Mouse (Mus musculus) embryonic facial prominence, embryonic 14.5 days (tissue): ENCODE data around the gene Selenon. TPM values are rescaled to one million over a fixed set of nuclear protein-coding genes. Genes with fewer than 3 reads are reported as not detected.

ENCODE experiments used
- ATAC-seq: fragments of 200-750 bp; cut with Nextera tagmentation; 2 replicates; pipeline ENCODE4 v1.8.0; 2017; ENCODE audit warnings: low read depth, moderate number of reproducible peaks, moderate TSS enrichment
- DNase-seq: peaks from one replicate; pipeline ENCODE4 v3.0.0-alpha.2; 2015; ENCODE audit warnings: low spot score
- H3K27ac ChIP-seq: fragments of 300-500 bp; sonication (generic); replicated peaks from 2 replicates; pipeline ENCODE4 v1.5.1; 2014; ENCODE audit warnings: low read depth, mild to moderate bottlenecking, low read length, moderate library complexity
- H3K27me3 ChIP-seq: fragments of 300-500 bp; sonication (generic); replicated peaks from 2 replicates; pipeline ENCODE4 v1.6.1; 2014; ENCODE audit warnings: low read length; ENCODE audit not compliant: control insufficient read depth, insufficient read depth
- H3K36me3 ChIP-seq: fragments of 300-500 bp; sonication (generic); 2 replicates; pipeline ENCODE4 v1.6.1; 2014; ENCODE audit warnings: low read length, mixed read lengths; ENCODE audit not compliant: control insufficient read depth, insufficient read depth
- H3K4me1 ChIP-seq: fragments of 300-500 bp; sonication (generic); 2 replicates; pipeline ENCODE4 v1.6.1; 2014; ENCODE audit warnings: antibody characterized with exemption, low read length; ENCODE audit not compliant: control insufficient read depth, insufficient read depth
- H3K4me2 ChIP-seq: fragments of 300-500 bp; sonication (generic); 2 replicates; pipeline ENCODE4 v1.6.1; 2014; ENCODE audit warnings: low read depth, mild to moderate bottlenecking, low read length, moderate library complexity, mixed read lengths
- H3K4me3 ChIP-seq: fragments of 300-500 bp; sonication (generic); 2 replicates; pipeline ENCODE4 v1.5.1; 2014; ENCODE audit warnings: low read depth, mild to moderate bottlenecking, low read length
- H3K9ac ChIP-seq: fragments of 300-500 bp; sonication (generic); 2 replicates; pipeline ENCODE4 v1.6.1; 2014; ENCODE audit warnings: low read depth, mild to moderate bottlenecking, low read length, moderate library complexity, mixed read lengths
- H3K9me3 ChIP-seq: fragments of 300-500 bp; sonication (generic); 2 replicates; pipeline ENCODE4 v1.6.1; 2016; ENCODE audit warnings: low read length; ENCODE audit not compliant: control insufficient read depth
- WGBS: fragments of 180-500 bp; shearing (Covaris S2); extraction: QIAGEN DNeasy Blood & Tissue Kit; methylation state at CpG from one replicate; pipeline ENCODE4 v1.1.7; 2014; 5-methylcytosine and 5-hydroxymethylcytosine counted together
- polyA plus RNA-seq: library from polyadenylated mRNA; unstranded; fragments of >200 nt; fragmentation: Nextera tagmentation; extraction: Ambion mirVana; gene quantifications from 2 replicates; pipeline ENCODE4 v1.2.1, GENCODE M21; 2014

The Selenon gene
- polyA plus RNA-seq, 1 experiment from 2014 or later, result 24.7 TPM

DNA sequence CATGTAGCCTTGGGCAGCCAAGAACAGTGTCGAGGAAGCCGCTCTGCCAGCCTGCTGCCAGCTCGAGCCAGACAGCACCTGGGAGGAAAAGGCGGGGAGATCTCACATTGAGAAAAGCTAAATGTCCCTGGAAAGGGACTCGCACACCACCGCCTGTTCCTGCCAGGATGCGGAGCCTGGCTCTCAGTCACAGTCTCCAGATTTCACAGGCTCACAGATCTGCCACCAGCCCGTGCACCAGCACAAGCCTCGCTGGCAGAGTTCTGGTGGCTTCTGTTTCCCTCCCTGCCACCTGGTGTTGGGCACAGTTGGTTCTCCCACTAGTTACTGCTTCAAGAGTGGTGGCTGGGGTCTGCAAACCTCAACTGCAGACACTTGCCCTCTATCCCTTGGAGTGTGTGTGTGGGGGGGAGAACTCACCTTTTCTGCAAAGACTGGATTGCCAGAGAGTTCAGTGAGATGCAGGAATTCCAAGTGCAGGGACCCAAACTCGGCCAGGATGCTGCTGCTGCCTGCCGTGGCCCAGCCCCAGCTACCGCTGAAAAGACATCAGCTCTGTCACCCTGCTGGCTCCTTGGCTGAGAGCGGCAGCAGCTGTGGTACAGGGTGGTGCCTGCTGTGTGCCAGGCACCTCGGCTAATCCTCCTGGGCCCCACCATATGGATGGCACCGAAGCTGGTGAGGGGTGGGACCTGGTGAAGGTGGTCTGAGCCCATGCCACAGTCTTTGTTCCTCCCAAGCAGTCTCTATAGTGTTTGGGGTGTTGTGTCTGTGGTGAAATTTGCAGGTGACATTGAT is 28.6 kb upstream of the Selenon start:
- Histone ChIP-seq H3K4me1 (peaks cover 20% of the 10 kb centered on the region), H3K4me2 (no peak overlapping the region), H3K27me3 (no peaks in the 10 kb centered on the region), H3K9me3 (no peaks in the 10 kb centered on the region), H3K4me3 (no peak overlapping the region), H3K27ac (no peak overlapping the region), H3K36me3 (no peaks in the 10 kb centered on the region), H3K9ac (no peak overlapping the region)
- ATAC-seq (no peak), DNase-seq (no peak)
- WGBS, result 69% methylated on average over 15 of the region's 15 CpGs

DNA sequence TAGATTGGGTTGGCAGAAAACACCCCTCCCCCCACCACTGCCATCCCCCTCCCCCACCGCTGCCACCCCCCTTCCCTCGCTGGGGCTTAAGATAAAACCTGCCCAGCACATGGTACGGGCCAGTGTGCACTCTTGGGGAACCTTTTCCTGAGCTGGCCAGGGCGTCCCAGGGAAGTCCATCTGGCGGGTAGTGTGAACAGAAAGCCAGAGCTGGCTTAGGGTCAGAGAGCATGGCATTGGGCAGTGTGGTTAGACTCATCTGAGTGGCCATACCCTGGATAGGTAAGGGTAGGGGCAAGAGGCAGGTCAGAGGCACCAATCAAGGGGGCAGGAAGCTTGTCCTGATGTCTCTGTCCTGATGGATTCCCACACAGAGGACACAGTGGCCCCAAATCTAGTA is 27.7 kb upstream of the Selenon start:
- H3K27me3 ChIP-seq, result no peaks in the 10 kb centered on the region
- no peaks in the 10 kb centered on the region for H3K9me3 ChIP-seq
- no peaks in the 10 kb centered on the region for H3K36me3 ChIP-seq
- H3K27ac ChIP-seq, result no peak overlapping the region
- no peak for ATAC-seq
- H3K9ac ChIP-seq, result peak overlapping the region; percentile 43
- no peak for DNase-seq
- WGBS, result 21% methylated on average over 5 of the region's 5 CpGs
- peak overlapping the region; percentile 30; the same call in 1 of the 2 replicates for H3K4me2 ChIP-seq
- no peak overlapping the region for H3K4me3 ChIP-seq
- peaks cover 20% of the 10 kb centered on the region for H3K4me1 ChIP-seq

DNA sequence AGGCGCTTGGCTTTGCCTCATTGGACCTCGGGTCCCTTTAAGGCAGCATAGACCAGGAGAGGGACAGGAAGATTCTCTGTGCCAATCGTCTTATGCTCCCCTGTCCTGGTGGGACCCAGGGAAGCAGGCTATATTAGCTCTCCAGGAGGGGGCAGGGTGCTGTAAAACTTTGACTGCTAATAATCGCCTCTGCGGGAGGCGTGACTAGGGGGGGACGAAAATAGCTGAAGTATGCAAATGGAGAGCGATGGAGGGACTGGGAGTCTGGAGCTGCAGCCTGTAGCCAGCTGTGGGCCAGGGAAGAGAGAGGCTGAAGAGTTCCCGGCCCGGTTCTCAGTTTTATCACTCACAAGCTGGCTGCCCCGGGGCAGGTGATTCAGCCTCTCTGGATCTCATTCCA is 27.2 kb upstream of the Selenon start:
- Histone ChIP-seq H3K4me2 (peak overlapping the region; percentile 30; the same call in 1 of the 2 replicates), H3K27ac (no peak overlapping the region), H3K4me1 (peaks cover 20% of the 10 kb centered on the region), H3K27me3 (no peaks in the 10 kb centered on the region), H3K4me3 (no peak overlapping the region), H3K9me3 (no peaks in the 10 kb centered on the region), H3K36me3 (0 out of 2 replicates have a peak, but pooled peaks cover 4% of the 10 kb centered on the region), H3K9ac (peak overlapping the region; percentile 43)
- ATAC-seq (peak; percentile 54; the same call in 1 of the 2 replicates), DNase-seq (peak; percentile 67)
- WGBS, result 13% methylated on average over 11 of the region's 11 CpGs

DNA sequence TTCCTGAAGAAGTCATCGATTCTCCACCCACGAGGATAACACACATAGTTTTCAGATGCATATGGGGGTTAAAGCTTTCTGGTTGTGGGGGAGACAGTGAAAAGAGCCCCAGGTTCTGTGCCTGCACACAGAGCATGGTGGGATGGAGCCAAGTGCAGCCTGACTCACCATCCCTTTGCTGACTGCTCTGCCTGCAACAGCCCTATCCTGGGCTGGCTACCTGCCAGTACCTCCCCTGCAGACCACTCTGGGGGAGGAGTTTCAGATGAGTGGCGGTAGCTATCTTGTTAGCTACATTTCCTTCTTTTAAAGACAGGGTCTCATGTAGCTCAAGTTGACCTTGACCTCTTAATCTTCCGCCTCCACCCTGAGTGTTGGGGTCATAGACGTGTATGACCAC is 26.4 kb upstream of the Selenon start:
- H3K36me3 ChIP-seq, result 0 out of 2 replicates have a peak, but pooled peaks cover 5% of the 10 kb centered on the region
- WGBS, result 63% methylated on average over 5 of the region's 5 CpGs
- H3K4me2 ChIP-seq, result no peak overlapping the region
- no peak overlapping the region for H3K9ac ChIP-seq
- no peak for ATAC-seq
- no peaks in the 10 kb centered on the region for H3K27me3 ChIP-seq
- H3K4me3 ChIP-seq, result no peak overlapping the region
- peaks cover 20% of the 10 kb centered on the region for H3K4me1 ChIP-seq
- no peak overlapping the region for H3K27ac ChIP-seq
- no peaks in the 10 kb centered on the region for H3K9me3 ChIP-seq
- peak; percentile 53 for DNase-seq

DNA sequence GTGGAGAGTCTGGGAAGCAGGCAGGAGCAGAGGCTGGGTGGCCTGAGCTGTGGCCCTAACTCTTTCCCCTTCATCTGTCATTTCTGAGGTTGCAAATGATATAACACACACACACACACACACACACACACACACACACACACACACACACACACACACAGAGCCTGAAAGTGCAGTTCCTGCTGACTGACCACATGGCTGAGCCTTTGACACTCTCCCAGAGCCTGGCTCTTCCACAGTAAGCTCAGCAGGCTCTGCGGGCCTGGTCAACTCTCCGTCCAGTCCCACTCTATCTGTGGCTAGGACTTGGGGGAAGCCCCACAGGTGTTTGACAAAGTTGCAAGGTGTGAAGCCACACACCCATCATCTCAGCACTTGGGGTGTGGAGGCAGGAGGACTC is 25.3 kb upstream of the Selenon start:
- no peaks in the 10 kb centered on the region for H3K9me3 ChIP-seq
- no peak overlapping the region for H3K4me3 ChIP-seq
- 0 out of 2 replicates have a peak, but pooled peaks cover 5% of the 10 kb centered on the region for H3K36me3 ChIP-seq
- no peaks in the 10 kb centered on the region for H3K27me3 ChIP-seq
- H3K4me2 ChIP-seq, result no peak overlapping the region
- no peak overlapping the region for H3K27ac ChIP-seq
- WGBS, result 45% methylated on average over 2 of the region's 2 CpGs
- ATAC-seq (no peak), DNase-seq (no peak)
- peaks cover 20% of the 10 kb centered on the region for H3K4me1 ChIP-seq
- H3K9ac ChIP-seq, result no peak overlapping the region

DNA sequence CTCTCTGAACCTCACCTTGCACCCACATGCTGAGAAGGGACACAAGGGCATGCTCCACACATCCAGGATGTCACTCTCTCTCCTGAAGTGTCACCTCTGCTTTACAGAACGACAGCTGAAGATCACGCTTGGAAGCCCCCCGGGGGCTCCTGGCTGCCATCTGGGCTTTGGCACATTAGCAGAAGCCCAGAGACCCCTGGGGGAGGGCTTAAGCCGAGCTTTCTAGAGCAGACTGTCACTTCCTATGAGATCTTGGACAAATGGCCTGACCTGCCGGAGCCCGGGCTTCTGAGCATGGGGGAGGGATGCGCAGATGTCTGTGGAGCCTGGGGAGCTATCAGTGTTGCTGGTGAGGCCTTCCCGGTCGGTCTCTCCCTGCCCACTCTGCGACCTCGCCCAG is 23.5 kb upstream of the Selenon start:
- no peak overlapping the region for H3K9ac ChIP-seq
- H3K9me3 ChIP-seq, result no peaks in the 10 kb centered on the region
- H3K4me3 ChIP-seq, result no peak overlapping the region
- 0 out of 2 replicates have a peak, but pooled peaks cover 5% of the 10 kb centered on the region for H3K36me3 ChIP-seq
- peak; percentile 58 for DNase-seq
- no peak for ATAC-seq
- no peaks in the 10 kb centered on the region for H3K27me3 ChIP-seq
- WGBS, result 59% methylated on average over 11 of the region's 11 CpGs
- no peak overlapping the region for H3K4me2 ChIP-seq
- peaks cover 18% of the 10 kb centered on the region for H3K4me1 ChIP-seq
- H3K27ac ChIP-seq, result no peak overlapping the region

DNA sequence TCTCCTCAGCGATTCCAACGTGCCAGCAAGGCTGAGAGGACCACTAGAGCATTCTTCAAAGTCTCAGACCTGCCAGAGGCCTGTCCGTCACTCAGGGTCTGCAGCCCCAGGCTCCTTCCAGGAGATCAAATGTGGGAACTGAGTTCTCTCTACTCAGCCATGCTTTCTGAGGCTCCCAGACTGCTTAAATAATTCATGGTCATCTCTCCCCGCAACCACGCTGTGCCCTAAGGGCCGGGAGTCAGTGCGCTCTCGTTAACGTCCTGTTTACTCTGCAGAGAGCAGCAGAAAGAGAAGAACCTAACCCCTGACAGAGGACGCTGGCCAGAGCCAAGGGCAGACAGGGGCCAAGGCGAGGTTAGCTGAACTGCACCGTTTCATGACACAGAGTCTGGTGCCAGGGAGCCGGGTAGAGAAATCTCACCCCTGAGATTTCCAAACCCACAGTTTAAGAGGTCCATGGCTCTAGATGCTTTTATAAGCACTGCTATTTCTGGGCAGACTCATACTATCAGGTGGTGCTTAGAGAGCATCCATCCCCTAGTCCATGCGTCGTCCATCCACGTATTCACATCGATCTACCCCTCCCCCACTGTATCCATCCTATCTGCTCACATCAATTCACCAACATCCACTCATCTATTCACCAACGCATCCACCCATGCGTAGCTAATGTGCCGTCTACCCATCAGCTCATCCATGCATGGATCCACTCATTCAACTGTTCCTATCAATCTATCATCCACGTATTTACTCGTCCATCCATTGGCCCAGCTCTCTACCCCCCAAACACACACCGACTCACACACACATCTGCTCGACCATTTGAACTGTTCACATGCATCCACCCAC is 20.7 kb upstream of the Selenon start:
- no peak overlapping the region for H3K9ac ChIP-seq
- H3K27me3 ChIP-seq, result no peaks in the 10 kb centered on the region
- no peak overlapping the region for H3K4me2 ChIP-seq
- H3K27ac ChIP-seq, result no peak overlapping the region
- H3K36me3 ChIP-seq, result 0 out of 2 replicates have a peak, but pooled peaks cover 5% of the 10 kb centered on the region
- WGBS, result 79% methylated on average over 24 of the region's 24 CpGs
- no peak for ATAC-seq
- DNase-seq, result no peak
- no peaks in the 10 kb centered on the region for H3K4me1 ChIP-seq
- no peak overlapping the region for H3K4me3 ChIP-seq
- H3K9me3 ChIP-seq, result no peaks in the 10 kb centered on the region

DNA sequence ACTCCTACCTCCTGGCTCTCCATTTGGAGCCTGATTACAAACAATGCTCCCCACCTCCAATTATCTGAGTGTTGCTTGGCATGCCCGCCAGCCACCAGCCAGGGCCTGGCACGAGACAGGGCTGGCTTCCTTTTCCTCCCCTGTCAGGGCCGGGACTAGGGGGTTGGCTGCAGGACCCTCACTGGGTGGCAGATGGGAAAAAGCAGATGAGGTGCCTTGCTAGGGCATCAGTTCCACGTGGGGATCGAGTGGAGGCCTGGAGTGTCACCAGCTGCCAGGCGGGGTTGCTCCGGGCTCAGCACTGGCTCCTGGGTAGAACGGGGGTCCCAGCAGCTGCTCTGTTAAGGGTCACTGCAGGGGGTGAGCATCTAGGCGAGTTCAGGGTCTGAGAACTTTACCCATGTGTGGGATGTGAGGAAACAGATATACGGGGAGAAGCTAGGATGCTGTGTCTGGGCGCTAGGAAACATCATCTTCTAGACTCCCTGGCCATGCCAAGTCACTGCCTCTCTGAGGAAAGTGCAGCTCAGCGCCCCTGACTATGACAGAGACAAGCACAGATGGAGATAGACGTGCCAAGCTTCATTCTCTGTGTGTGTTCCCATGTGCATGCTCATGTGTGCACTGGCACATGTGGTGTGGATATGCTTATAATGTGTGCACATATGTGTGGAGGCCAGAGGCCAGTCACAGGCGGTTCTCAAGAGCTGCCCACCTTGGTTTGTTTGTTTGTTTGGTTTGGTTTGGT is 18.9 kb upstream of the Selenon start:
- H3K27ac ChIP-seq, result no peak overlapping the region
- no peaks in the 10 kb centered on the region; the same call in 1 of the 2 replicates for H3K9me3 ChIP-seq
- H3K4me2 ChIP-seq, result no peak overlapping the region
- H3K36me3 ChIP-seq, result 0 out of 2 replicates have a peak, but pooled peaks cover 5% of the 10 kb centered on the region
- no peaks in the 10 kb centered on the region for H3K27me3 ChIP-seq
- no peak overlapping the region for H3K4me3 ChIP-seq
- no peaks in the 10 kb centered on the region for H3K4me1 ChIP-seq
- H3K9ac ChIP-seq, result no peak overlapping the region
- DNase-seq, result no peak
- no peak for ATAC-seq
- WGBS, result 70% methylated on average over 14 of the region's 14 CpGs
